Mouse (Mus musculus): Measurements from ENCODE around the gene Gm2016. TPM values are rescaled to one million over a fixed set of nuclear protein-coding genes. Genes with fewer than 3 reads are reported as not detected.

Gene Gm2016
- polyA plus RNA-seq (2012; rRNA removed) = not detected in 2 replicates

DNA sequence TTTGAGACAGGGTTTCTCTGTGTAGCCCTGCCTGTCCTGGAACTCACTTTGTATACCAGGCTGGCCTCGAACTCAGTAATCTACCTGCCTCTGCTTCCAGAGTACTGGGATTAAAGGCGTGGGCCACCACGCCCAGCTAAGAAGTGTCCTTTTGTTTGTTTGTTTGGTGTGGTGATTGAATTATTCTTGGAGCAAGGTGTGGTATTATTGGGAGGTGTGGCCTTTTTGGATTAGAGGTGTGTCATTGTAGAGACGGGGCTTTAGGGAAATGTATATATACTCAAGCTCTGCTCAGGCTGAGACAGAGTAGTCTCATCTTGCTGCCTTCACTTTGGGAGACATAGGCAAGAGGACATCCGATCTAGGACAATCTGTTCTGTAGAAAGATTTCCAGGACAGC lies at the start of gene Gm2016:
Gm2016 (plus strand) TSS at position 301 of the 400 bp plus-strand sequence.

DNA sequence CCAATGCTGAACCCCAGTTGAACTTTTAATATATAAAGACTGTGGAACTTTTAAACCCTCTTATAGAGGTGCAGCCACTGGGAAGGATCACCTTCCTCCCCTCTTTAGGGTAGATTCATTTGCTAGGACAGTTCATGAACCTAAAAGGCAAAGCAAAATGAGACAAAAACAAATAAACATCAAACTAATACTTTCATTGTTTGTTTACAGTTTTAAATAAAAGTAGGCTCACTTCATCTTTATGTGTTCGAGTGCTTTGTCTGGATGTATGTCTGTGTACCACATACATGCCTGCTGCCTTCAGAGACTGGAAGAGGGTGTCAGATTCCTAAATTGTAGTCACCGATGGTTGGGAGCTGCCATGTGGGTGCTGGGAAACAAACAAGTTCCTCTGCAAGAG lies 31.6 kb upstream of the Gm2016 start, which contains the start of gene Gm2001:
Gm2001 (minus strand) TSS at position 101 of the 400 bp plus-strand sequence.

DNA sequence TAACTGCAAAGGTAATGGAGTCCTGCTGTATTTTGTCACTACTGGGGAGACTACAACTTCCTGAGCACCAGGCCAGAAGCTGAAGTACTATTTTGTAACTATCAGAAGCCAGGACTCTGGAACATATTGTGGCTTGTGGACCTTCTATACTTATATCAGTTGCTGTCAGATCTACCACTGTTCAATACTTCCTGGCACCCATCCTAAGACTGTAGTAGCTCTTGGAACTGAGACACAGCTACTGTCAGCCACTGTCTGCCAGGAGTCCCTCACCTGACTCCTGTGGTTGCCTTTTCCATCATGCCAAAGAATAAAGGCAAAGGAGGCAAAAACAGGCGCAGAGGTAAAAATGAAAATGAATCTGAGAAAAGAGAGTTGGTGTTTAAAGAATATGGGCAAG lies 21.2 kb downstream of the Gm2016 start, which contains the start of gene Gm2022:
Gm2022 (plus strand) TSS at position 301 of the 400 bp plus-strand sequence.

DNA sequence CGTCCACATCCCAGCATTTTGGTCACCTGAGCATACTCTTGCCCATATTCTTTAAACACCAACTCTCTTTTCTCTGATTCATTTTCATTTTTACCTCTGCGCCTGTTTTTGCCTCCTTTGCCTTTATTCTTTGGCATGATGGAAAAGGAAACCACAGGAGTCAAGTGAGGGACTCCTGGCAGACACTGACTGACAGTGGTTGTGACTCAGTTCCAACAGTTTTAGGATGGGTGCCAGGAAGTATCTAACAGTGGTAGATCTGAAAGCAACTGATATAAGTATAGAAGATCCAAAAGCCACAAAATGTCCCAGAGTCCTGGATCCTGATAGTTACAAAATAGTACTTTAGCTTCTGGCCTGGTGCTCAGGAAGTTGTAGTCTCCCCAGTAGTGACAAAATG lies 45.8 kb downstream of the Gm2016 start, which contains the start of gene Gm2035:
Gm2035 (minus strand) TSS at position 137 of the 400 bp plus-strand sequence.

Other genes with a start within 250 kb of the Gm2016 start
- gene Gm16381, start 229.5 kb upstream of the Gm2016 start, polyA plus RNA-seq (2012; rRNA removed) = not detected in 2 replicates
- not detected in 2 replicates for gene Gm21319, start 98.3 kb upstream of the Gm2016 start, polyA plus RNA-seq (2012; rRNA removed)
- not detected in 2 replicates for gene Gm21936, start 78.6 kb upstream of the Gm2016 start, polyA plus RNA-seq (2012; rRNA removed)
- gene BB287469, start 57.5 kb upstream of the Gm2016 start, polyA plus RNA-seq (2012; rRNA removed) = not detected in 2 replicates
- not detected in 2 replicates for gene Gm2001, start 31.7 kb upstream of the Gm2016 start, polyA plus RNA-seq (2012; rRNA removed)
- not detected in 2 replicates for gene Gm2022, start 21.3 kb downstream of the Gm2016 start, polyA plus RNA-seq (2012; rRNA removed)
- gene Gm2035, start 45.8 kb downstream of the Gm2016 start, polyA plus RNA-seq (2012; rRNA removed) = not detected in 2 replicates
- not detected in 2 replicates for gene Gm2042, start 80.0 kb downstream of the Gm2016 start, polyA plus RNA-seq (2012; rRNA removed)
- not detected in 2 replicates for gene Gm2075, start 137.8 kb downstream of the Gm2016 start, polyA plus RNA-seq (2012; rRNA removed)
- not detected in 2 replicates for gene Gm6803, start 144.7 kb downstream of the Gm2016 start, polyA plus RNA-seq (2012; rRNA removed)
- gene Gm2056, start 152.9 kb downstream of the Gm2016 start, polyA plus RNA-seq (2012; rRNA removed) = not detected in 2 replicates
- gene Gm16368, start 209.6 kb downstream of the Gm2016 start, polyA plus RNA-seq (2012; rRNA removed) = not detected in 2 replicates

All from colon, adult 2 months (tissue).